Mouse (Mus musculus): ENCODE measurements around the gene Sptbn2. TPM values are rescaled to one million over a fixed set of nuclear protein-coding genes. Genes with fewer than 3 reads are reported as not detected.

Sptbn2 gene
- 0.14 and 0.31 TPM in 2 replicates for polyA plus RNA-seq (2015; fragmentation: Nextera tagmentation; extraction: Ambion mirVana)

- Histone ChIP-seq H3K9ac (ENCODE audit: low read length) (peak within 1 kb of the TSS; percentile 12; the same call in 1 of the 2 replicates), H3K36me3 (ENCODE audit: control insufficient read depth, insufficient read depth) (no peaks in the 10 kb centered on the region), H3K4me2 (ENCODE audit: low read depth, low read length) (peak within 1 kb of the TSS; percentile 89), H3K27ac (ENCODE audit: low read length) (no peak within 1 kb of the TSS), H3K4me1 (ENCODE audit: control insufficient read depth, insufficient read depth, low read length) (peaks cover 7% of the 10 kb centered on the region), H3K27me3 (ENCODE audit: control insufficient read depth, insufficient read depth, low read length) (peaks cover 60% of the 10 kb centered on the region), H3K9me3 (replicated peaks; ENCODE audit: control insufficient read depth, low read length) (no peaks in the 10 kb centered on the region), H3K4me3 (ENCODE audit: low read length) (peak within 1 kb of the TSS; percentile 54)
- 12% methylated on average over 13 of the region's 13 CpGs for WGBS
- ATAC-seq (replicated peaks; ENCODE audit: extremely low read depth, insufficient read depth, low FRiP score) = no peak
These were observed at the start of gene Sptbn2 for GRCm38 (mm10) chr19:4711098-4711600. Gene Sptbn2 (plus strand): TSS chr19:4711167.

GRCm38 (mm10) chr19:4666815-4667214, 44.2 kb upstream of the Sptbn2 start:
- no peak overlapping the region for H3K27ac ChIP-seq (ENCODE audit: low read length)
- H3K27me3 ChIP-seq (ENCODE audit: control insufficient read depth, insufficient read depth, low read length) = 0 out of 2 replicates have a peak, but pooled peaks cover 2% of the 10 kb centered on the region
- no peak overlapping the region for H3K4me3 ChIP-seq (ENCODE audit: low read length)
- no peaks in the 10 kb centered on the region for H3K9me3 ChIP-seq (replicated peaks; ENCODE audit: control insufficient read depth, low read length)
- no peaks in the 10 kb centered on the region for H3K36me3 ChIP-seq (ENCODE audit: control insufficient read depth, insufficient read depth)
- no peak overlapping the region for H3K9ac ChIP-seq (ENCODE audit: low read length)
- no peaks in the 10 kb centered on the region for H3K4me1 ChIP-seq (ENCODE audit: control insufficient read depth, insufficient read depth, low read length)
- no peak overlapping the region for H3K4me2 ChIP-seq (ENCODE audit: low read depth, low read length)
- ATAC-seq (replicated peaks; ENCODE audit: extremely low read depth, insufficient read depth, low FRiP score) = no peak

- Histone ChIP-seq H3K9ac (ENCODE audit: low read length) (no peak overlapping the region), H3K9me3 (replicated peaks; ENCODE audit: control insufficient read depth, low read length) (no peaks in the 10 kb centered on the region), H3K4me1 (ENCODE audit: control insufficient read depth, insufficient read depth, low read length) (no peaks in the 10 kb centered on the region), H3K4me3 (ENCODE audit: low read length) (no peak overlapping the region), H3K27me3 (ENCODE audit: control insufficient read depth, insufficient read depth, low read length) (no peaks in the 10 kb centered on the region), H3K27ac (ENCODE audit: low read length) (no peak overlapping the region), H3K36me3 (ENCODE audit: control insufficient read depth, insufficient read depth) (no peaks in the 10 kb centered on the region), H3K4me2 (ENCODE audit: low read depth, low read length) (no peak overlapping the region)
- 64% methylated on average over 4 of the region's 4 CpGs for WGBS
- ATAC-seq (replicated peaks; ENCODE audit: extremely low read depth, insufficient read depth, low FRiP score) = no peak
These were observed 40.2 kb upstream of the Sptbn2 start for GRCm38 (mm10) chr19:4670776-4671175.

GRCm38 (mm10) chr19:4672401-4672800, 38.6 kb upstream of the Sptbn2 start:
- no peak for ATAC-seq (replicated peaks; ENCODE audit: extremely low read depth, insufficient read depth, low FRiP score)
- Histone ChIP-seq H3K27ac (ENCODE audit: low read length) (no peak overlapping the region), H3K4me1 (ENCODE audit: control insufficient read depth, insufficient read depth, low read length) (no peaks in the 10 kb centered on the region), H3K9ac (ENCODE audit: low read length) (no peak overlapping the region), H3K9me3 (replicated peaks; ENCODE audit: control insufficient read depth, low read length) (no peaks in the 10 kb centered on the region), H3K36me3 (ENCODE audit: control insufficient read depth, insufficient read depth) (no peaks in the 10 kb centered on the region), H3K27me3 (ENCODE audit: control insufficient read depth, insufficient read depth, low read length) (no peaks in the 10 kb centered on the region), H3K4me3 (ENCODE audit: low read length) (no peak overlapping the region), H3K4me2 (ENCODE audit: low read depth, low read length) (no peak overlapping the region)
- WGBS = 62% methylated on average over 6 of the region's 6 CpGs

- ATAC-seq (replicated peaks; ENCODE audit: extremely low read depth, insufficient read depth, low FRiP score) = no peak
- Histone ChIP-seq H3K9me3 (replicated peaks; ENCODE audit: control insufficient read depth, low read length) (no peaks in the 10 kb centered on the region), H3K4me1 (ENCODE audit: control insufficient read depth, insufficient read depth, low read length) (no peaks in the 10 kb centered on the region), H3K4me3 (ENCODE audit: low read length) (no peak overlapping the region), H3K27me3 (ENCODE audit: control insufficient read depth, insufficient read depth, low read length) (peaks cover 33% of the 10 kb centered on the region), H3K4me2 (ENCODE audit: low read depth, low read length) (no peak overlapping the region), H3K9ac (ENCODE audit: low read length) (no peak overlapping the region), H3K36me3 (ENCODE audit: control insufficient read depth, insufficient read depth) (no peaks in the 10 kb centered on the region), H3K27ac (ENCODE audit: low read length) (no peak overlapping the region)
- 52% methylated on average over 3 of the region's 3 CpGs for WGBS
These were observed 16.6 kb upstream of the Sptbn2 start for GRCm38 (mm10) chr19:4694346-4694745.

GRCm38 (mm10) chr19:4697121-4697520, 13.8 kb upstream of the Sptbn2 start:
- H3K36me3 ChIP-seq (ENCODE audit: control insufficient read depth, insufficient read depth) = no peaks in the 10 kb centered on the region
- 78% methylated on average over 3 of the region's 3 CpGs for WGBS
- H3K4me2 ChIP-seq (ENCODE audit: low read depth, low read length) = no peak overlapping the region
- H3K4me1 ChIP-seq (ENCODE audit: control insufficient read depth, insufficient read depth, low read length) = no peaks in the 10 kb centered on the region
- H3K27me3 ChIP-seq (ENCODE audit: control insufficient read depth, insufficient read depth, low read length) = peaks cover 49% of the 10 kb centered on the region
- no peak overlapping the region for H3K4me3 ChIP-seq (ENCODE audit: low read length)
- no peaks in the 10 kb centered on the region for H3K9me3 ChIP-seq (replicated peaks; ENCODE audit: control insufficient read depth, low read length)
- ATAC-seq (replicated peaks; ENCODE audit: extremely low read depth, insufficient read depth, low FRiP score) = no peak
- H3K27ac ChIP-seq (ENCODE audit: low read length) = no peak overlapping the region
- H3K9ac ChIP-seq (ENCODE audit: low read length) = no peak overlapping the region

GRCm38 (mm10) chr19:4697721-4698120, 13.2 kb upstream of the Sptbn2 start:
- Histone ChIP-seq H3K36me3 (ENCODE audit: control insufficient read depth, insufficient read depth) (no peaks in the 10 kb centered on the region), H3K27ac (ENCODE audit: low read length) (no peak overlapping the region), H3K27me3 (ENCODE audit: control insufficient read depth, insufficient read depth, low read length) (peaks cover 49% of the 10 kb centered on the region), H3K4me2 (ENCODE audit: low read depth, low read length) (peak overlapping the region; percentile 80), H3K4me3 (ENCODE audit: low read length) (no peak overlapping the region; the same call in 1 of the 2 replicates), H3K9ac (ENCODE audit: low read length) (no peak overlapping the region), H3K9me3 (replicated peaks; ENCODE audit: control insufficient read depth, low read length) (no peaks in the 10 kb centered on the region), H3K4me1 (ENCODE audit: control insufficient read depth, insufficient read depth, low read length) (no peaks in the 10 kb centered on the region)
- no peak for ATAC-seq (replicated peaks; ENCODE audit: extremely low read depth, insufficient read depth, low FRiP score)
- 74% methylated on average over 9 of the region's 9 CpGs for WGBS

- Histone ChIP-seq H3K4me3 (ENCODE audit: low read length) (peak within 1 kb of the TSS; percentile 55), H3K27ac (ENCODE audit: low read length) (no peak within 1 kb of the TSS), H3K9ac (ENCODE audit: low read length) (peak within 1 kb of the TSS; percentile 48), H3K4me2 (ENCODE audit: low read depth, low read length) (peak within 1 kb of the TSS; percentile 80), H3K36me3 (ENCODE audit: control insufficient read depth, insufficient read depth) (no peaks in the 10 kb centered on the region), H3K9me3 (replicated peaks; ENCODE audit: control insufficient read depth, low read length) (no peaks in the 10 kb centered on the region), H3K4me1 (ENCODE audit: control insufficient read depth, insufficient read depth, low read length) (no peaks in the 10 kb centered on the region), H3K27me3 (ENCODE audit: control insufficient read depth, insufficient read depth, low read length) (peaks cover 49% of the 10 kb centered on the region)
- WGBS = 1% methylated on average over 40 of the region's 40 CpGs
- peak; percentile 41; the same call in 1 of the 2 replicates for ATAC-seq (replicated peaks; ENCODE audit: extremely low read depth, insufficient read depth, low FRiP score)
These were observed 12.7 kb upstream of the Sptbn2 start, which contains the start of gene Gm960 for GRCm38 (mm10) chr19:4698205-4698677. Gene Gm960 (minus strand): TSS chr19:4698668.

- ATAC-seq (replicated peaks; ENCODE audit: extremely low read depth, insufficient read depth, low FRiP score) = no peak
- H3K9ac ChIP-seq (ENCODE audit: low read length) = no peak overlapping the region
- peak overlapping the region; percentile 80; the same call in 1 of the 2 replicates for H3K4me2 ChIP-seq (ENCODE audit: low read depth, low read length)
- H3K36me3 ChIP-seq (ENCODE audit: control insufficient read depth, insufficient read depth) = no peaks in the 10 kb centered on the region
- no peaks in the 10 kb centered on the region for H3K4me1 ChIP-seq (ENCODE audit: control insufficient read depth, insufficient read depth, low read length)
- no peaks in the 10 kb centered on the region for H3K9me3 ChIP-seq (replicated peaks; ENCODE audit: control insufficient read depth, low read length)
- peaks cover 48% of the 10 kb centered on the region for H3K27me3 ChIP-seq (ENCODE audit: control insufficient read depth, insufficient read depth, low read length)
- H3K27ac ChIP-seq (ENCODE audit: low read length) = no peak overlapping the region
- WGBS = 27% methylated on average over 8 of the region's 8 CpGs
- peak overlapping the region; percentile 55 for H3K4me3 ChIP-seq (ENCODE audit: low read length)
These were observed 12.1 kb upstream of the Sptbn2 start for GRCm38 (mm10) chr19:4698856-4699255.

All from heart, embryonic 16.5 days (tissue).